Mouse (Mus musculus): Measurements from ENCODE around the gene Hmgxb4.

DNA sequence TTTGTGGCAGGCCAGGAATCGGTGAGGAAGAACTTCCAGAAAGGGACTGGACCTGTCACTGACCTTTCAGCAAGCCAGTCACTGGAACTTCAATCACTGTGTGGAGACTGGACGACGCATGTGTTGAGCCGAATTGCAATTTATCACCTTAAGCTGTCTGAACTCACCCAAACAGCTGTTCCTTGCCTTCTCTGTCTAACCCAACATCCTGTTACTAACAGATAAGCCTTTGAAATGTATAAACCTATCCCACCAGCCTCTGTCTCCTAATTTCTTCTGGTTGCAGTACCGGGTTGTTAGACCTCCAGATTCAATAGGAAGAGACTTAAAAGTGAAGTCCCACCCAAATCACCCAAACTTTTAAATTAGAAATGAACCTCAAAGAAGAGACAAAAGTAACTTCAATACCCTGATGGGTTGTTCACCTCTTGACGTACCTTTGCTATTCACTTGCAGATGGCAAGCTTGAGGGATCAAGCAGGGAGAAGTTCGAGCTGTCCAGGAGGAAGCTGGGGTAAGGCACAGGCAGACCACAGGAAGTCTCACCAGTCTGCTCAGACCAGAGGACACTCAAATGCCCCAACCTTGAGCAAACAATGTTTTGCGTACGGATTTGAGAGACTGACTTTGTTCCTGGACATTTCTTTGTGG lies 13.0 kb upstream of the Hmgxb4 start:
- TF ChIP-seq CTCF (IDR thresholded peaks at IDR 0.05; ENCODE audit: extremely low read depth, insufficient read depth, insufficient read length, insufficient replicate concordance) (no peak), POLR2A (IDR thresholded peaks at IDR 0.05; ENCODE audit: low read depth, low read length) (no peak)

Data from spleen, adult 2 months (tissue).